Mouse (Mus musculus) stomach, embryonic 16.5 days (tissue): ENCODE data around the gene Psma3. TPM values are rescaled to one million over a fixed set of nuclear protein-coding genes. Genes with fewer than 3 reads are reported as not detected.

Experiments used
- ATAC-seq: fragments of 200-750 bp; cut with Nextera tagmentation; 2 replicates; pipeline ENCODE4 v1.8.0; 2017; ENCODE audit warnings: moderate number of reproducible peaks, moderate TSS enrichment; ENCODE audit not compliant: insufficient read depth, low FRiP score
- H3K27ac ChIP-seq: fragments of 300-500 bp; sonication (generic); 2 replicates; pipeline ENCODE4 v1.5.1; 2014; ENCODE audit warnings: low read length
- H3K27me3 ChIP-seq: fragments of 300-500 bp; sonication (generic); 2 replicates; pipeline ENCODE4 v1.6.1; 2014; ENCODE audit warnings: low read length, control low read depth, mixed read lengths; ENCODE audit not compliant: control insufficient read depth, insufficient read depth
- H3K36me3 ChIP-seq: fragments of 300-500 bp; sonication (generic); 2 replicates; pipeline ENCODE4 v1.6.1; 2014; ENCODE audit warnings: low read length; ENCODE audit not compliant: control insufficient read depth, insufficient read depth
- H3K4me1 ChIP-seq: fragments of 300-500 bp; sonication (generic); 2 replicates; pipeline ENCODE4 v1.6.1; 2014; ENCODE audit warnings: low read length, control low read depth, mixed read lengths; ENCODE audit not compliant: control insufficient read depth, insufficient read depth
- H3K4me2 ChIP-seq: fragments of 300-500 bp; sonication (generic); 2 replicates; pipeline ENCODE4 v1.6.1; 2014; ENCODE audit warnings: low read depth, low read length, mixed read lengths
- H3K4me3 ChIP-seq: fragments of 300-500 bp; sonication (generic); replicated peaks from 2 replicates; pipeline ENCODE4 v1.5.1; 2014; ENCODE audit warnings: mild to moderate bottlenecking, low read length
- H3K9ac ChIP-seq: fragments of 300-500 bp; sonication (generic); 2 replicates; pipeline ENCODE4 v1.6.1; 2014; ENCODE audit warnings: low read length
- H3K9me3 ChIP-seq: fragments of 300-500 bp; sonication (generic); replicated peaks from 2 replicates; pipeline ENCODE4 v1.6.1; 2016; ENCODE audit warnings: low read length, control low read depth; ENCODE audit not compliant: control insufficient read depth
- WGBS: fragments of 180-500 bp; shearing (Covaris S2); extraction: QIAGEN DNeasy Blood & Tissue Kit; methylation state at CpG from one replicate; pipeline ENCODE4 v1.1.7; 2014; 5-methylcytosine and 5-hydroxymethylcytosine counted together
- polyA plus RNA-seq: library from polyadenylated mRNA; unstranded; fragments of >200 nt; fragmentation: Nextera tagmentation; extraction: Ambion mirVana; gene quantifications from 2 replicates; pipeline ENCODE4 v1.2.1, GENCODE M21; 2015

The Psma3 gene
- polyA plus RNA-seq, 1 experiment from 2014 or later = 542 TPM

GRCm38 (mm10) chr12:70967581-70967980 lies 6.8 kb upstream of the Psma3 start:
- Histone ChIP-seq H3K9ac (peak overlapping the region; percentile 82), H3K27ac (peak overlapping the region; percentile 98), H3K9me3 (no peaks in the 10 kb centered on the region), H3K27me3 (no peaks in the 10 kb centered on the region), H3K4me3 (peak overlapping the region; percentile 67), H3K4me1 (peaks cover 6% of the 10 kb centered on the region; the same call in 1 of the 2 replicates), H3K4me2 (peak overlapping the region; percentile 51), H3K36me3 (0 out of 2 replicates have a peak, but pooled peaks cover 5% of the 10 kb centered on the region)
- 26% methylated on average over 8 of the region's 8 CpGs for WGBS
- no peak for ATAC-seq

GRCm38 (mm10) chr12:70968141-70968790 lies 6.2 kb upstream of the Psma3 start:
- 0% methylated on average over 35 of the region's 35 CpGs for WGBS
- H3K27ac ChIP-seq = peak overlapping the region; percentile 98
- peak overlapping the region; percentile 67 for H3K4me3 ChIP-seq
- ATAC-seq = peak; percentile 93
- H3K27me3 ChIP-seq = no peaks in the 10 kb centered on the region
- no peaks in the 10 kb centered on the region for H3K9me3 ChIP-seq
- peak overlapping the region; percentile 82 for H3K9ac ChIP-seq
- peaks cover 6% of the 10 kb centered on the region; the same call in 1 of the 2 replicates for H3K4me1 ChIP-seq
- H3K36me3 ChIP-seq = 0 out of 2 replicates have a peak, but pooled peaks cover 2% of the 10 kb centered on the region
- H3K4me2 ChIP-seq = peak overlapping the region; percentile 51

GRCm38 (mm10) chr12:70968791-70969307 lies 5.6 kb upstream of the Psma3 start:
- WGBS = 1% methylated on average over 15 of the region's 15 CpGs
- Histone ChIP-seq H3K27ac (peak overlapping the region; percentile 98), H3K4me1 (peaks cover 9% of the 10 kb centered on the region; the same call in 1 of the 2 replicates), H3K9me3 (no peaks in the 10 kb centered on the region), H3K36me3 (no peaks in the 10 kb centered on the region), H3K27me3 (no peaks in the 10 kb centered on the region), H3K4me2 (peak overlapping the region; percentile 51), H3K4me3 (peak overlapping the region; percentile 67), H3K9ac (peak overlapping the region; percentile 82)
- ATAC-seq = peak; percentile 63; the same call in 1 of the 2 replicates

DNA sequence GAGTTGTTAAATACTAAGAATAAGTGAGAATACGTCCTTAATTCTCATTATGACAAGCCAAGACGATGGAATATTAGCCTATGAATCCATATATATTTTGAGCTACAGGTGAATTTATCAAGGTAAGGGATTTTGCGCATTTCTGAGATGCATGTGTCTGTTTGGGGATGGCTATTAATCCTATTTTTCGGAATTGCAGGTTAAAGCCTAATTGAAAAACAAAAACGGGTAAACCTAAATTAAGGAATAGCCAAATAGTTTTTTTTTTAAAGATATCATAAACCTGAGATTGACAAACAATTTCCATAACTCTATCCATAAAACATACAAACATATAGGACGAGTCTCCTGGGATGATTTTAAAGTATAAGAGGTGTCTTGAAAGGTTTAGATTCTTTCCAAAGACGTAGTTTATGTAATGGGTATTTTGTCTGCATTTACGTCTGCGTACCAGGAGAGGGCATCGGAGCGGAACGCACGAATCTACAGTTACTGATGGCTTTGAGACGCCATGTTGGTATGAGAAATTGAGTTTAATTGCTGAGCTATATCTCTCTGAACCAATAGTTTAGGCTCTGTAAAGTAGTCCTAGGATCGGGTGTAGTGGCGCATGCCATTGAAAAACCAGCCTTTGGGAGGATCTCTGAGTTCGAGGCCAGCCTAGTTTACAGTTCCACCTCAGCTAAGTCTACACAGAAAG lies 4.8 kb upstream of the Psma3 start:
- Histone ChIP-seq H3K27me3 (no peaks in the 10 kb centered on the region), H3K4me1 (peaks cover 9% of the 10 kb centered on the region; the same call in 1 of the 2 replicates), H3K4me2 (peak overlapping the region; percentile 56), H3K4me3 (peak overlapping the region; percentile 41), H3K9me3 (no peaks in the 10 kb centered on the region), H3K27ac (peak overlapping the region; percentile 74), H3K36me3 (no peaks in the 10 kb centered on the region), H3K9ac (no peak overlapping the region)
- WGBS = 5% methylated on average over 17 of the region's 17 CpGs
- no peak for ATAC-seq

DNA sequence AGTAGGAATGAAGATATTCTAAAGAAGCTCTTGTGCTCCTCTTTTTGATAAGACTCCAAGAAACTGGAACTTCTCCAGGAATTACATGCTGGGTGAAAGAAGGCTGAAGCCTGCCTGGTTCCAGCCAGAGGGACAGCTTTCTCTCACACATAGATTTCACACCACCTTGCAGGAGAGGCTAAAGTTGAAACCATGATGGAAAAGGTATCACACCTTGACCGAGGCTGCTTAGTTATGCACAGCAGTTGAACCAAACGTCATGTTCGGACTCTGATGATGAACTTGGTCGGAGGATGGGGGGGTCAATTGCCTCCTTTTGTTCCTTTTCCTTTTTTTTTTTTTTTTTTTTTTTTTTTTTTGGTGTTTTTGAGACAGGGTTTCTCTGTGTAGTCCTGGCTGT lies 590 bp upstream of the Psma3 start:
- Histone ChIP-seq H3K36me3 (no peaks in the 10 kb centered on the region), H3K4me2 (peak overlapping the region; percentile 49), H3K4me3 (peak overlapping the region; percentile 43; the same call in 1 of the 2 replicates), H3K4me1 (peaks cover 15% of the 10 kb centered on the region), H3K9me3 (no peaks in the 10 kb centered on the region), H3K27me3 (no peaks in the 10 kb centered on the region), H3K9ac (no peak overlapping the region), H3K27ac (no peak overlapping the region)
- 84% methylated on average over 4 of the region's 4 CpGs for WGBS
- no peak for ATAC-seq

- no peaks in the 10 kb centered on the region for H3K9me3 ChIP-seq
- H3K36me3 ChIP-seq = no peaks in the 10 kb centered on the region
- peak overlapping the region; percentile 93 for H3K4me3 ChIP-seq
Measured at GRCm38 (mm10) chr12:70975406-70975805, 985 bp downstream of the Psma3 start.

DNA sequence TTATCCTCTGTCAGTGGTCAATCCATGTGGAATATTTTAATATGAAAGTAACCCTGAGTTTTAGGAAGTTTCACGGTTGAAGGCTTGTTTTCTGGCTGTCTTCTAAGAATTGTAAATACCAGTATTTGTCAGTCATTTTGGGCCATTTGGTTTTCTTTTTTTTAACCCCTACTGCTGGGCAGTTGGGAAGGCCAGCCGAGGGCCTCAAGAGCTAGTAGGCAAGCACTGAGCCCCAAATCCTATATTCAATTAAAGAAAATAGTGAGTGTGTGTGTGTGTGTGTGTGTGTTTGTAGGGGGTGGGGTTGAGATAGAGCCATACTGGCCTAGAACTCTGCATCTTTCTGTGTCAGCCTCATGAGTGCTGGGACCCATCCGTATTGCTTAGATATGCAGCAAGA lies 1.5 kb downstream of the Psma3 start:
- H3K4me1 ChIP-seq = peaks cover 13% of the 10 kb centered on the region
- no peaks in the 10 kb centered on the region for H3K27me3 ChIP-seq
- no peaks in the 10 kb centered on the region for H3K9me3 ChIP-seq
- H3K36me3 ChIP-seq = no peaks in the 10 kb centered on the region
- peak overlapping the region; percentile 93 for H3K4me3 ChIP-seq
- peak overlapping the region; percentile 85 for H3K4me2 ChIP-seq
- no peak overlapping the region for H3K27ac ChIP-seq
- 56% methylated on average over 3 of the region's 3 CpGs for WGBS
- ATAC-seq = no peak
- peak overlapping the region; percentile 46; the same call in 1 of the 2 replicates for H3K9ac ChIP-seq

More at GRCm38 (mm10) chr12:70975406-70975805, 985 bp downstream of the Psma3 start:
- no peak for ATAC-seq
- WGBS = 16% methylated on average over 10 of the region's 10 CpGs
- Histone ChIP-seq H3K9ac (peak overlapping the region; percentile 97), H3K27ac (peak overlapping the region; percentile 97), H3K4me1 (peaks cover 13% of the 10 kb centered on the region), H3K27me3 (no peaks in the 10 kb centered on the region), H3K4me2 (peak overlapping the region; percentile 85)

- Histone ChIP-seq H3K9ac (no peak overlapping the region), H3K36me3 (0 out of 2 replicates have a peak, but pooled peaks cover 2% of the 10 kb centered on the region), H3K4me3 (no peak overlapping the region), H3K4me2 (no peak overlapping the region), H3K27ac (no peak overlapping the region), H3K9me3 (no peaks in the 10 kb centered on the region), H3K27me3 (no peaks in the 10 kb centered on the region), H3K4me1 (peaks cover 13% of the 10 kb centered on the region)
- 87% methylated on average over 7 of the region's 7 CpGs for WGBS
- ATAC-seq = no peak
Measured at GRCm38 (mm10) chr12:70978345-70978744, 3.9 kb downstream of the Psma3 start.
